Mouse (Mus musculus): ENCODE measurements around the gene Ralgapa1.

- no peak for TF ChIP-seq CTCF (IDR thresholded peaks at IDR 0.05; ENCODE audit: extremely low read depth, insufficient read depth, insufficient read length, insufficient replicate concordance)
- TF ChIP-seq POLR2A (IDR thresholded peaks at IDR 0.05; ENCODE audit: low read depth, low read length) = no peak
Observed at GRCm38 (mm10) chr12:55570646-55571045, 250.3 kb downstream of the Ralgapa1 start.

All from spleen, adult 2 months (tissue).